Mouse (Mus musculus): ENCODE results near the gene Kcnh4. TPM values are rescaled to one million over a fixed set of nuclear protein-coding genes. Genes with fewer than 3 reads are reported as not detected.
"Not testable (repeated sequence)": the region's sequence is repeated elsewhere in the genome, so short reads cannot be mapped to it uniquely, and the experiment has no call there.

The Kcnh4 gene
- 8.8 and 10.3 TPM in 2 replicates for polyA plus RNA-seq (2015; fragmentation: Nextera tagmentation; extraction: Ambion mirVana)

DNA sequence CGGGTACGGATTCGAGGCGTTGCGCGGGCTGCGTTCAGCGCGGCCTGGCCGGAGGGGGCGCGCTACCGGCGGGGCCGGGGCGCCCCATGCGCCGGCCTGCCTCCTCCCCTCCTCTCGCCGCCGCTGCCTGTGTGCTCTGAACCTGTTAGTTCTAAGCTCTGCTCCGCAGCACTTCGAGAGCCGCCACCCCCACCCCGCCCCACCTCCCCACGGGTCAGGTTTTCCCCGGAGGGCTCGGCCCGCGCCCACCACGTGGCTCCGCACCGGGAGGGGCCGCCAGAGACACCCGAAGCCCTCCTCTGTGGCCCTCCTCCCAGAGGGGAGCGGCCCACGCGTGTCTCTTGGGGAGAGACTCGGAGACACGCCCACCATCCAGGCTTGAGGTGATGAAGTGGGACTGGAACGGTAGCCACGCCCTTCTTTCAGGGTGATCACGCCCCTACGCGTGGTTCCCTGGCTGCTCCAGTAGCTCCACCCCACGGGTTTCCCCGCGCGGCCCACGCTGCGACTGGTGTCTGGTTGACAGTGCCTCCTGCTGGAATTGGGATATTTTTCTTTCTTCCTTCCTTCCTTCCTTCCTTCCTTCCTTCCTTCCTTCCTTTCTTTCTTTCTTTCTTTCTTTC, at the start of gene Kcnh4:
Kcnh4 (minus strand) TSS at position 332 of the 623 bp plus-strand sequence.
- Histone ChIP-seq H3K4me1 (replicated peaks) (peaks cover 35% of the 10 kb centered on the region), H3K9ac (peak within 1 kb of the TSS; percentile 77), H3K27ac (replicated peaks) (peak within 1 kb of the TSS; percentile 75), H3K4me2 (peak within 1 kb of the TSS; percentile 63), H3K9me3 (no peaks in the 10 kb centered on the region), H3K4me3 (peak within 1 kb of the TSS; percentile 71), H3K36me3 (peaks cover 5% of the 10 kb centered on the region; the same call in 1 of the 2 replicates), H3K27me3 (no peaks in the 10 kb centered on the region)
- peak; percentile 74 for ATAC-seq (ENCODE audit: low FRiP score, low read depth)
- WGBS: 1% methylated on average over 50 of the region's 51 CpGs

GRCm38 (mm10) chr11:100806380-100807305, 46.9 kb upstream of the Kcnh4 start:
- no peaks in the 10 kb centered on the region for H3K27me3 ChIP-seq
- no peak overlapping the region for H3K9ac ChIP-seq
- no peak overlapping the region for H3K27ac ChIP-seq (replicated peaks)
- no peaks in the 10 kb centered on the region for H3K4me1 ChIP-seq (replicated peaks)
- ATAC-seq (ENCODE audit: low FRiP score, low read depth): no peak
- H3K4me2 ChIP-seq: no peak overlapping the region
- WGBS: 75% methylated on average over 20 of the region's 20 CpGs
- H3K9me3 ChIP-seq: no peaks in the 10 kb centered on the region
- peaks cover 27% of the 10 kb centered on the region for H3K36me3 ChIP-seq
- H3K4me3 ChIP-seq: no peak overlapping the region

DNA sequence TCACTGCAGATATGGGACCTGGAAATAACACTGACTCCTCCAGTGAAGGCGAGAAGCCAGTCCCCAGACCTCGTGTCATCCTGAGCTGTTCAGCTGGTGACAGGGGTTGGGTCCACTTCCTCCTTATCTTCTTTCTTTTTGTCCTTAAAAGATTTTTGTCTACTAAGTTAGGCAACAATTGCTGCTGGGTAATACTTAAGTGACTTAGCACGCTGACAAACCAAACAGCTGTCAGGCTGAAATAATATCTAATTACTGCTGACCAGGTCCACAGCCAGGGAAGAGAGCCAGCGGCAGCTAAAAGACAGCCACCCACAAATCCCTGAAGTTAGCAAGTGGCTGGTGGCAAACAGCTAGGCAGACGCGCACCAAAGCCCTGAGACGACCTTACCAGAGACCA, 45.8 kb upstream of the Kcnh4 start:
- WGBS: 85% methylated on average over 7 of the region's 7 CpGs
- H3K9me3 ChIP-seq: no peaks in the 10 kb centered on the region
- H3K27ac ChIP-seq (replicated peaks): no peak overlapping the region
- peaks cover 37% of the 10 kb centered on the region for H3K36me3 ChIP-seq
- H3K4me3 ChIP-seq: no peak overlapping the region
- H3K4me1 ChIP-seq (replicated peaks): no peaks in the 10 kb centered on the region
- H3K4me2 ChIP-seq: no peak overlapping the region
- no peaks in the 10 kb centered on the region for H3K27me3 ChIP-seq
- no peak overlapping the region for H3K9ac ChIP-seq
- no peak for ATAC-seq (ENCODE audit: low FRiP score, low read depth)

GRCm38 (mm10) chr11:100804409-100804808, 44.7 kb upstream of the Kcnh4 start:
- 95% methylated on average over 10 of the region's 10 CpGs for WGBS
- Histone ChIP-seq H3K27ac (replicated peaks) (no peak overlapping the region), H3K4me3 (no peak overlapping the region), H3K27me3 (no peaks in the 10 kb centered on the region), H3K9me3 (no peaks in the 10 kb centered on the region), H3K36me3 (peaks cover 37% of the 10 kb centered on the region), H3K9ac (no peak overlapping the region), H3K4me1 (replicated peaks) (no peaks in the 10 kb centered on the region), H3K4me2 (no peak overlapping the region)
- no peak for ATAC-seq (ENCODE audit: low FRiP score, low read depth)

DNA sequence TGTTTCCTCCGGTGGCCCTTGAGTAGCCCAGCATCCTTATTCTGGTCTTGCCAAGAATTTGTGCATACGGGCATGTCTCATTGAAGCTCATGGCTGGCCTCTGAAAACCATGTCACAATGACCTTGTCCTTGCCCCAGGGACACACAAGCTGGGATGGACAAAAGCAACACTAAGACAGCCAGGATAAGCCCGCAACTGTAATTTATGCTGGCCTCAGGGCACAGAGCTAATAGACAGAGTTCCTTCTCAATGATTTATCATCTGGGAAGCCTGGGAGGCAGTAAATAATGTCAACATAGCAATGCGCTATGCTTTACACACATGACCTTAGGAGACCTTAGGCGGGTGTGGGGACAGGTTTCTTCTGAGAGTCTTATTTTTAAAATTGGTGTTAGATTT, 39.7 kb upstream of the Kcnh4 start:
- Histone ChIP-seq H3K4me2 (no peak overlapping the region), H3K9ac (no peak overlapping the region), H3K27ac (replicated peaks) (no peak overlapping the region), H3K4me3 (no peak overlapping the region), H3K4me1 (replicated peaks) (no peaks in the 10 kb centered on the region), H3K36me3 (peaks cover 43% of the 10 kb centered on the region), H3K27me3 (no peaks in the 10 kb centered on the region), H3K9me3 (no peaks in the 10 kb centered on the region)
- ATAC-seq (ENCODE audit: low FRiP score, low read depth): no peak
- 59% methylated on average over 5 of the region's 5 CpGs for WGBS

DNA sequence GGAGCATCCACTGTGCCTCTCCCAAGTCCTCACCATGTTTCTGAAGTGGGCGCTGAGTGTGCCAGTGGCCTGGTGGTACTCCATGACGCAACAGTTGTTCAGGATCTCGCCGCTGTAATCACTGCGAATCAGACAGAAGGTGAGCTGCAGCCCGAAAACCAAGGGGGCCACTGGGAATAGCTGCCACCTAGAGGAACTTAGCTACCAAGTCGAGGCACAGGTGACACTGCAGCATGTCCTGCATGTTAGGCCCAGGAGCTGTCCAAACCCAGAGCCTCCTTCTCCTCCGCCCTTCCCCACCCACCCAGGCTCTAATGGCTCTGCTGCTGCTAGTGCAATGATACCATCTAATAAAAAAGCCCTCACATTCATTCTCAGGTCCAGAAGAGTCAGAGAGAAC, 36.8 kb upstream of the Kcnh4 start:
- no peak overlapping the region for H3K9ac ChIP-seq
- H3K4me2 ChIP-seq: no peak overlapping the region
- WGBS: 74% methylated on average over 8 of the region's 8 CpGs
- no peak overlapping the region for H3K27ac ChIP-seq (replicated peaks)
- ATAC-seq (ENCODE audit: low FRiP score, low read depth): no peak
- H3K4me3 ChIP-seq: no peak overlapping the region
- peaks cover 19% of the 10 kb centered on the region for H3K36me3 ChIP-seq
- H3K27me3 ChIP-seq: no peaks in the 10 kb centered on the region
- H3K4me1 ChIP-seq (replicated peaks): no peaks in the 10 kb centered on the region
- H3K9me3 ChIP-seq: no peaks in the 10 kb centered on the region

- H3K4me3 ChIP-seq: no peak overlapping the region
- H3K27me3 ChIP-seq: no peaks in the 10 kb centered on the region
- H3K4me1 ChIP-seq (replicated peaks): no peaks in the 10 kb centered on the region
- 93% methylated on average over 2 of the region's 2 CpGs for WGBS
- H3K9me3 ChIP-seq: no peaks in the 10 kb centered on the region
- ATAC-seq (ENCODE audit: low FRiP score, low read depth): no peak
- no peak overlapping the region for H3K27ac ChIP-seq (replicated peaks)
- peaks cover 10% of the 10 kb centered on the region; the same call in 1 of the 2 replicates for H3K36me3 ChIP-seq
- H3K4me2 ChIP-seq: no peak overlapping the region
- no peak overlapping the region for H3K9ac ChIP-seq
These were observed 35.6 kb upstream of the Kcnh4 start for GRCm38 (mm10) chr11:100795386-100795785.

DNA sequence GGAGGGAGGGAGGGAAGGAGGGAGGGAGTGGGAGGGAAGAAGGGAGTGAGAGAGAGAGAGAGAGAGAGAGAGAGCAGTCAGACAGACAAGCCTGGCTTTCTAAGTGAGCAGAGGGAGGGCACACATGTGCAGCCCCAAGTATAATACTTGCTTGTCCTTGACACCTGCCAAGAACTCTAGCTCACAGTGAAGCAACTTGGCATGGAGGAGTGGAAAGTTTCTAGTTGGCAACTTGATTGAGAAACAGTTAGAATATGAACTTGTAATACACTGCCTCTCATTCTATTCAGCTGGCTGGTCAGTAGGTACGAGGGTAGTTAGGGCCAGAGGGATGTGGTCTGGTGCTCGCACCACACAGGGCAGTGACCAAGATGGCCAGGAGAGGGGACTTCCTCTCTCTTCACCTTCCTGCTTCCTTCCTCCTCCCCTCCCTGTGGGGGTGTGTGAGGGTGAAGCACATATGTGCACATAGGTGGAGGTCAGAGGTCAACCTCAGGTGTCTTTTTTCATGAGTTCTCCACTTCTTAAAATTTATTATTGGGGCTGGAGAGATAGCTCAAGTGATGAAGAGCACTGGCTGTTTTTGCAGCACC, 31.8 kb upstream of the Kcnh4 start:
- H3K4me3 ChIP-seq: no peak overlapping the region
- WGBS: 95% methylated on average over 2 of the region's 2 CpGs
- peaks cover 32% of the 10 kb centered on the region for H3K36me3 ChIP-seq
- ATAC-seq (ENCODE audit: low FRiP score, low read depth): no peak
- no peak overlapping the region for H3K9ac ChIP-seq
- H3K27ac ChIP-seq (replicated peaks): no peak overlapping the region
- H3K9me3 ChIP-seq: no peaks in the 10 kb centered on the region
- no peak overlapping the region for H3K4me2 ChIP-seq
- H3K27me3 ChIP-seq: no peaks in the 10 kb centered on the region
- H3K4me1 ChIP-seq (replicated peaks): no peaks in the 10 kb centered on the region

- H3K4me3 ChIP-seq; ATAC-seq (ENCODE audit: low FRiP score, low read depth); H3K4me1 ChIP-seq (replicated peaks); H3K4me2 ChIP-seq; H3K27ac ChIP-seq (replicated peaks); H3K9ac ChIP-seq; H3K9me3 ChIP-seq; H3K27me3 ChIP-seq: not testable (repeated sequence)
- WGBS: 81% methylated on average over 9 of the region's 9 CpGs
- H3K36me3 ChIP-seq: peaks cover 27% of the 10 kb centered on the region
These were observed 30.9 kb upstream of the Kcnh4 start for GRCm38 (mm10) chr11:100790644-100791043.

- Histone ChIP-seq H3K27me3 (no peaks in the 10 kb centered on the region), H3K9me3 (no peaks in the 10 kb centered on the region), H3K36me3 (peaks cover 25% of the 10 kb centered on the region), H3K9ac (no peak overlapping the region), H3K27ac (replicated peaks) (no peak overlapping the region), H3K4me1 (replicated peaks) (no peaks in the 10 kb centered on the region), H3K4me2 (no peak overlapping the region), H3K4me3 (no peak overlapping the region)
- ATAC-seq (ENCODE audit: low FRiP score, low read depth): no peak
- 86% methylated on average over 3 of the region's 3 CpGs for WGBS
These were observed 30.0 kb upstream of the Kcnh4 start for GRCm38 (mm10) chr11:100789702-100790101.

- Histone ChIP-seq H3K4me1 (replicated peaks) (no peaks in the 10 kb centered on the region), H3K4me2 (no peak overlapping the region), H3K36me3 (peaks cover 57% of the 10 kb centered on the region), H3K27ac (replicated peaks) (no peak overlapping the region), H3K4me3 (no peak overlapping the region), H3K27me3 (no peaks in the 10 kb centered on the region), H3K9ac (no peak overlapping the region), H3K9me3 (no peaks in the 10 kb centered on the region)
- WGBS: 82% methylated on average over 2 of the region's 2 CpGs
- ATAC-seq (ENCODE audit: low FRiP score, low read depth): no peak
These were observed 26.0 kb upstream of the Kcnh4 start for GRCm38 (mm10) chr11:100785774-100786173.

DNA sequence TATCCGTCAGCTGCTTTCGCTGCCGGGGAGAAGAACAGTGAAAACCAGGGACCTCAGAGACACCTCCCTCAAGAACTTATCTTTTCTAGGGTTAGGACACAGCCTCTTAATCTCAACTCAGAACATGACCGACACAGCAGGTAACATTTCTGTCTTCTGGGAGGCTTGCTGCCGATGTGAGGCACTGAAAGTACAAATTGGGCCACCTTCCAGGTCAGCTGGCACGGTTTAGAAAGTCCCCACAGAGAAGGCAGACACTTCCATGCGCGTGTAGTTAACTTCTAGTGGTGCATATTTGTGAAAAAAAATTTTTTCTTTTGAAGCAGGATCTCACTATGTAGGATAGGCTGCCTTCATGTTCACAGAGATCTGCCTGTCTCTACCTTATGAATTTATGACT, 24.5 kb upstream of the Kcnh4 start:
- Histone ChIP-seq H3K4me2 (no peak overlapping the region), H3K4me3 (no peak overlapping the region), H3K27me3 (no peaks in the 10 kb centered on the region), H3K36me3 (peaks cover 59% of the 10 kb centered on the region), H3K9ac (no peak overlapping the region), H3K27ac (replicated peaks) (no peak overlapping the region), H3K4me1 (replicated peaks) (no peaks in the 10 kb centered on the region), H3K9me3 (no peaks in the 10 kb centered on the region)
- ATAC-seq (ENCODE audit: low FRiP score, low read depth): no peak
- 83% methylated on average over 8 of the region's 8 CpGs for WGBS

All from hindbrain, embryonic 15.5 days (tissue).